Mouse (Mus musculus) thymus, adult 2 months (tissue): ENCODE data around the gene Hapln1. TPM values are rescaled to one million over a fixed set of nuclear protein-coding genes. Genes with fewer than 3 reads are reported as not detected.

Source experiments
- DNase-seq: peaks from one replicate; pipeline ENCODE4 v3.0.0; 2021
- H3K27ac ChIP-seq: fragments of 200-500 bp; 2 replicates; pipeline ENCODE4 v1.5.1; 2012; ENCODE audit warnings: low read length, control low read depth; ENCODE audit not compliant: control insufficient read depth, insufficient read depth
- H3K27me3 ChIP-seq: fragments of 200-500 bp; 2 replicates; pipeline ENCODE4 v1.6.1; 2012; ENCODE audit warnings: mild to moderate bottlenecking, low read length, moderate library complexity, mixed read lengths; ENCODE audit not compliant: control insufficient read depth, insufficient read depth
- H3K36me3 ChIP-seq: fragments of 200-500 bp; 2 replicates; pipeline ENCODE4 v1.6.1; 2012; ENCODE audit warnings: mild to moderate bottlenecking, low read length, moderate library complexity; ENCODE audit not compliant: control insufficient read depth, insufficient read depth
- H3K4me1 ChIP-seq: fragments of 200-500 bp; replicated peaks from 2 replicates; pipeline ENCODE4 v1.6.1; 2012; ENCODE audit warnings: low read length; ENCODE audit not compliant: control insufficient read depth, insufficient read depth
- H3K4me3 ChIP-seq: fragments of 200-500 bp; 2 replicates; pipeline ENCODE4 v1.5.1; 2012; ENCODE audit warnings: mild to moderate bottlenecking, low read length, control low read depth, moderate library complexity; ENCODE audit not compliant: control insufficient read depth, insufficient read depth
- CTCF ChIP-seq: fragments of 200-500 bp; IDR thresholded peaks from 2 replicates; pipeline ENCODE4 v1.5.1; 2012; ENCODE audit warnings: mild to moderate bottlenecking, control low read depth, low read length, moderate library complexity, borderline replicate concordance; ENCODE audit not compliant: control insufficient read depth, poor library complexity, insufficient read depth; ENCODE audit errors: extremely low read depth
- POLR2A ChIP-seq: fragments of 200-500 bp; IDR thresholded peaks from 2 replicates; pipeline ENCODE4 v1.6.1; 2012; ENCODE audit warnings: mild to moderate bottlenecking, low read length, control low read depth, moderate library complexity; ENCODE audit not compliant: control insufficient read depth, poor library complexity, insufficient read depth; ENCODE audit errors: extremely low read depth
- WGBS: fragments of 180-500 bp; shearing (Covaris S2); methylation state at CpG from one replicate; pipeline ENCODE4 v1.1.7; 2018; 5-methylcytosine and 5-hydroxymethylcytosine counted together
- polyA plus RNA-seq: library from polyadenylated mRNA; depleted of rRNA; stranded (reverse); fragments of >200 nt; gene quantifications from 2 replicates; pipeline ENCODE4 v1.2.3, GENCODE M21; 2012

The Hapln1 gene
- polyA plus RNA-seq, 1 experiment: 0.05 TPM

DNA sequence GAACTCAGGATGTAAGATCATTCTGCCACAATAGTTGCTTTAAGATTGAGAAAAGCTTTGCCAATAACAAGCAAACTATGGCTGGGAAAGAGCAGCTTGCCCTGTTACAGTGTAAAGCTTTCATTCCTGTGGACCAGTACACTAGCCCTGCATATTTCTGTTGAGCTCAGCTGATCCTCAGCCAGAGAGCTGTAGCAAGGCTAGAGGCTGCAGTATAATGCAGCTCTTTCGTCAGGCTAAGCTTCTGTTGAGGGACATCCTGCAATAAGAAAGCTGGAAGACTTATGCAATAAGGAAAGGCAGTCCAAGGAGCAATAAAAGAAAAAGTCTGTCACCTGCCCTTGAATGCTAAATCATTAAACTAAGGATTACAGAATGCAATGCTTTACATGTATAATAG, 45.5 kb downstream of the Hapln1 start:
- Histone ChIP-seq H3K27ac (no peak overlapping the region), H3K4me1 (no peaks in the 10 kb centered on the region), H3K36me3 (no peaks in the 10 kb centered on the region), H3K4me3 (no peak overlapping the region), H3K27me3 (no peaks in the 10 kb centered on the region)
- DNase-seq: no peak
- 87% methylated on average over 1 of the region's 1 CpGs for WGBS
- TF ChIP-seq CTCF: no peak

DNA sequence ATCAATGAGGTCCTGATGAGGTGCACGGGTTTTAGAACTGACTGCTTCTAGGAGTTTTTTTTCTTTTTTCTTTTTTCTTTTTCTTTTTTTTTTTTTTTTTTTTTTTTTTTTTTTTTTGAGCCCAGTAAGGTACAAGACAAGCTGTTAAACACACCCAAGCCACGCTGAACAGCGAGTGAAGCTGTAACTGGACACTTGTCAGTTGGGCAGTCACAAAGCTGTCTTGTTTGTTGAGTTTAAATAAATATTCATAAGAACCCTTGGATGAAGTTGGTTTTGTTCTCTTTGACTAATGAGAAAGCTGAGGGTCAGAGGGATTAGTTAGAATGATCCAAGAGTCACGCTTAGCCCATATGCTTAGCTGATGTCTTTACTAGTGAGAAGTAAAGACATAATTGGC, 55.5 kb downstream of the Hapln1 start:
- DNase-seq: no peak
- Histone ChIP-seq H3K36me3 (no peaks in the 10 kb centered on the region), H3K27me3 (no peaks in the 10 kb centered on the region), H3K27ac (no peak overlapping the region), H3K4me1 (no peaks in the 10 kb centered on the region), H3K4me3 (no peak overlapping the region)
- TF ChIP-seq CTCF: no peak
- TF ChIP-seq POLR2A: no peak
- 94% methylated on average over 4 of the region's 4 CpGs for WGBS

GRCm38 (mm10) chr13:89597354-89597753, 57.8 kb downstream of the Hapln1 start:
- Histone ChIP-seq H3K36me3 (no peaks in the 10 kb centered on the region), H3K4me1 (no peaks in the 10 kb centered on the region), H3K27ac (no peak overlapping the region), H3K4me3 (no peak overlapping the region), H3K27me3 (no peaks in the 10 kb centered on the region)
- DNase-seq: no peak
- TF ChIP-seq POLR2A (no peak), CTCF (no peak)

- Histone ChIP-seq H3K36me3 (no peaks in the 10 kb centered on the region), H3K27me3 (no peaks in the 10 kb centered on the region), H3K4me1 (no peaks in the 10 kb centered on the region), H3K4me3 (no peak overlapping the region), H3K27ac (no peak overlapping the region)
- DNase-seq: no peak
- no peak for TF ChIP-seq POLR2A
- no peak for TF ChIP-seq CTCF
- 13% methylated on average over 7 of the region's 7 CpGs for WGBS
Observed at GRCm38 (mm10) chr13:89600466-89600865, 60.9 kb downstream of the Hapln1 start.

GRCm38 (mm10) chr13:89603336-89603735, 63.7 kb downstream of the Hapln1 start:
- H3K27ac ChIP-seq: no peak overlapping the region
- DNase-seq: no peak
- no peaks in the 10 kb centered on the region for H3K4me1 ChIP-seq
- H3K36me3 ChIP-seq: no peaks in the 10 kb centered on the region
- TF ChIP-seq POLR2A (no peak), CTCF (no peak)
- no peaks in the 10 kb centered on the region for H3K27me3 ChIP-seq
- no peak overlapping the region for H3K4me3 ChIP-seq
- 94% methylated on average over 3 of the region's 3 CpGs for WGBS

DNA sequence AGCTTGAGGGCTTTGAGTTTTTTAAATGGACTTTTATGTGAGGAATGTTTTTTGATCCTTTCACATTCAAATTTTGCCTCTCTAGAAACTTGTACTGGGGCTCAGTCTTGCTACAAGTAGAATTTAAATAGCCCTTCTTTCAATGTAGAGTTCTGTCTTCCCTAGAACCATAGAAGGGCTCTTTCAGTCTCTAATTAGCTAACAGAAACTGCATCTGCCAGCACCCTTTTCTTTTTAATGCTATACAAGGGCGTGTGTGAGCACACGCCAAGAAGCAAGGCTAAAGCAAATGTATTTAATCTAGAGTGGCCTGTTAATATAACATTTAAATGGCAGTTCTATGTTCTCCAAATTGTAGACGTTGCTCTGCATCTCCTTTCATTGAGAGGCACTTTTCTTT, 67.8 kb downstream of the Hapln1 start:
- Histone ChIP-seq H3K27ac (no peak overlapping the region), H3K4me1 (no peaks in the 10 kb centered on the region), H3K4me3 (no peak overlapping the region), H3K27me3 (no peaks in the 10 kb centered on the region), H3K36me3 (no peaks in the 10 kb centered on the region)
- no peak for DNase-seq
- no peak for TF ChIP-seq POLR2A
- TF ChIP-seq CTCF: no peak
- WGBS: 89% methylated on average over 3 of the region's 3 CpGs

DNA sequence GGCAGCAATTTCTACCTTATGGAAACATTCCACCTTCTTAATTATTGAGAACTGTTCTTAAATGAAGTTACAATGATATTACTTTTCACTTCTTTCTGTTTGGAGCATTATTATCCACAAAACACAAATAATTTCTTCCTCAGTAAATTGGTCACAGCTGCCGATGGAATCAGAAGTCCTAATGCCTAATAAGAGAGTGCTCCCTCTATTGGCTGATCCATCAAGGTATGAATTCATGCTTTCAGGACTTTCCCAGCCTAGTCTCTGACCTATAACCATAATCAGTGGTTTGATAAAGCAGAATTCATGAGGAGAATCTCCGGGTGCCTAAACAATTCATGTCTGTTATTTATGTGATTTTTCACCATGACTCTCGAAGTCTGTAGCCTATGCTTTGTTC, 79.5 kb downstream of the Hapln1 start:
- Histone ChIP-seq H3K27me3 (no peaks in the 10 kb centered on the region), H3K4me3 (no peak overlapping the region), H3K27ac (no peak overlapping the region), H3K4me1 (no peaks in the 10 kb centered on the region), H3K36me3 (no peaks in the 10 kb centered on the region)
- 87% methylated on average over 3 of the region's 3 CpGs for WGBS
- DNase-seq: no peak
- TF ChIP-seq POLR2A (no peak), CTCF (no peak)
